Mouse (Mus musculus): ENCODE results near the gene Hk3.

The Hk3 gene

GRCm38 (mm10) chr13:55006415-55006742 is 14.8 kb downstream of the Hk3 start:
- in situ Hi-C loops (cut with MboI; ENCODE audit: low pct_unique_long_range_greater_than_20kb in 1 of 2, low sequenced_read_pairs in 2 of 2, unreplicated experiment in 1 of 2), result no loop called here

DNA sequence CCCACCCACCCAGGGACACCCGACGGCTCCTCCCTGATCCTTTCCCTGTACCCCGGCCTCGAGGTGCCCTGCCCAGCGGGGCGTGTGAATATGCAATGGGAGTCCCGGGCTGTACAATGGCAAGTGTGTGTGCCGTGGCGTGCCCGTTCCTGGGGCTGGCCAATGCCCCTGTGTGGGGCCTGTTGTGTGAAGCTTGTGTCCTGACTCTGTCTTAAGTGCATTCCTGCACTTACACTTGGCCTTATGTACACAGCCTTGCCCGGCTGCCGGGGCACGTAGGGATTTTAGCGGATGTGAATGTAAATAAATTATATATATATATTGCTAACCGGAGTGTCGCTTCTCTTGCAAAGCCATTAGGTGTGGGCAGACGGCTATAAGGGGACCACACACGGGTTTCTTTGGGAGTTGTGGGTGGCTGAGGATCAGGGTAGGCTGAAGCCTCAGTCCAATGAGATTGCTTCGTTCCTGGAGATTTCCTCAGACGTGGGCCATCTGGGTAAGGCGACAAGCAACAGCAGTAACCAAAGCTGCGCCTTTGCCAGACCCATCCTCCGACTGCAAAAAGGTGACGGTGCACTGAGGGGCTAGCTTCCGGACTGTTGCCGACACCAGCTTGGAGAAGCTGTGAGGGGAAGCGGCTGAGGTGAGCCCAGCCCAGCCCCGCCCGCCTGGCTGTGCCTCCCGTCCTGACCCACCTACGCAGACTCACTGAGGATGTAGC is 15.3 kb downstream of the Hk3 start:
- in situ Hi-C loops (cut with MboI; ENCODE audit: low pct_unique_long_range_greater_than_20kb in 1 of 2, low sequenced_read_pairs in 2 of 2, unreplicated experiment in 1 of 2), result no loop called here

- in situ Hi-C loops (cut with MboI; ENCODE audit: low pct_unique_long_range_greater_than_20kb in 1 of 2, low sequenced_read_pairs in 2 of 2, unreplicated experiment in 1 of 2), result no loop called here
Measured at GRCm38 (mm10) chr13:55004646-55005045, 16.5 kb downstream of the Hk3 start.

DNA sequence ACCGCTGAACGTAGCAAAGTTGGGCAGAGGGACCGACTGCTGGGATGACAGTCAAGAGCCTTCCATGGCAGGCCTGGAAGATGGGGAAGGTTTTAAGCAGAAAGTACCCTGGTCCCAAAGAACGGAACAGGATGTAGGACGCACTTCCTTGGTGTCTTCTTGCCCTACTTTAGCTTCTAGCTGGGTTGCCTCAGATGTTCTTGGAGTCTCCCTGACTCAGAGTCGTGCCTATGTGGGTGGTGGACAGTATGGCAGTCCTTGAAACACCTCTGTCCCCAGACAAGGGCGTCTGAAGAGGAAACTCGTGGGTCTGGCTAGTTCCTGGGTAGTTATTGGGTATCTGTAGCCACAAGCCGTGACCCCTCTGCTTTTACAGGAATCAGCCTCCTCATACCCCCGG is 19.1 kb downstream of the Hk3 start:
- in situ Hi-C loops (cut with MboI; ENCODE audit: low pct_unique_long_range_greater_than_20kb in 1 of 2, low sequenced_read_pairs in 2 of 2, unreplicated experiment in 1 of 2), result no loop called here

GRCm38 (mm10) chr13:55000433-55000832 is 20.8 kb downstream of the Hk3 start:
- in situ Hi-C loops (cut with MboI; ENCODE audit: low pct_unique_long_range_greater_than_20kb in 1 of 2, low sequenced_read_pairs in 2 of 2, unreplicated experiment in 1 of 2), result no loop called here

DNA sequence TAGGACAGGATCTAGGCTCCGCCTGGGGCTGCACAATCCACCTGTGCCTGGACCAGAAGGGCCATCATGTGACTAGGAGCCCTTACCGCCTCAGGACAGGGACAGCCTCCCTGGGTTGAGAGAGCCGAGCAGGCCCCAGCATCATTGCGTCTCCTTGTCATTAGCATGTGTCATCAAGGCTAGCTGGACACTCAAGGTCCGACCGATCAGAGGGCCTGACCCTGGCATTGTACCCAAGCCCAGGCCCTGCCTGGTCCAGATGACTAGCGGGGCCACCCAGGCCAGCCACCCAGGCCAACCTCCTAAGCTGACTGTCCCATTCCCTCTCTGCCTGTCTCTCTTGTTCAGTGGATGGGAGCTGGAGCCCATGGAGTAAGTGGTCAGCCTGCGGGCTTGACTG is 23.6 kb downstream of the Hk3 start:
- in situ Hi-C loops (cut with MboI; ENCODE audit: low pct_unique_long_range_greater_than_20kb in 1 of 2, low sequenced_read_pairs in 2 of 2, unreplicated experiment in 1 of 2), result no loop called here

DNA sequence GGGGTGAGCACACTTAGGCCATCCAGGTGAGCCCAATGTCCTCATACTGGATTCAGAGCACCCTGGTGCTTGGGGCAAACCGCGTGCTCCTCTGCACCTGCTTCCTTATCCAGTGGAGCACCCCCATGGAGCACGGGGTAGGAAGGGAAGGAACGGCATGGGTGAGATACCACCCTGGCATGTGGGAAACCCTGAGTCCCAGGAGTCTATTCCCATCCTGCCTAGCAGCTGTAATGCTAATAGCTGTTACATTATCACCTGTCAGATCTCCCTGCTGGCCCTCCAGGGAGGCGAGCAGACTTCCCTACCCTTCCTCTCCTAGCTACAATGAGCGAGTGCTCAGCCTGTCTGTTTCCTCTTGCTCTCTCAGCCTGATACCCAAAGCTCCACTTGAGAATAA is 26.0 kb downstream of the Hk3 start:
- in situ Hi-C loops (cut with MboI; ENCODE audit: low pct_unique_long_range_greater_than_20kb in 1 of 2, low sequenced_read_pairs in 2 of 2, unreplicated experiment in 1 of 2), result no loop called here

DNA sequence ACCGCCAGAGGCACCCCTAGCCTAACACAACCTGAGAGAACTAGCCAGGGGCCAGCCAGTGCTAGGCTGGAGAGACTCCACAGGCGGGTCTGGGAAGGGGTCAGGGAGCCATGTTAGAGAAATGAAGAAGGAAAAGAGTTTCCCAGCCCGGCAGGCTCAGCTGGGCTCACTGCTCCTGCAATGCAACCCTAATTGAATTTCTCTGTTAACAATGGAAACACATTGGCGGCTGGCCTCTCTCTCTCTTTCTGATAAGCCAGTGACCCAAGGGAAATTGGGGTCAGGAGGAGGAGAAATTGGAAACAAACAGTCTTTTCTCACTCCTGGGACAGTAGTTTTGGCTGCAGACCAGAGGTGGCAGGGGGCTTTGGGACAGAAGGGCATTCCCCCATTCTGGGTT is 26.6 kb downstream of the Hk3 start:
- in situ Hi-C loops (cut with MboI; ENCODE audit: low pct_unique_long_range_greater_than_20kb in 1 of 2, low sequenced_read_pairs in 2 of 2, unreplicated experiment in 1 of 2), result no loop called here

- in situ Hi-C loops (cut with MboI; ENCODE audit: low pct_unique_long_range_greater_than_20kb in 1 of 2, low sequenced_read_pairs in 2 of 2, unreplicated experiment in 1 of 2), result no loop called here
Measured at GRCm38 (mm10) chr13:54992215-54992614, 29.0 kb downstream of the Hk3 start.

DNA sequence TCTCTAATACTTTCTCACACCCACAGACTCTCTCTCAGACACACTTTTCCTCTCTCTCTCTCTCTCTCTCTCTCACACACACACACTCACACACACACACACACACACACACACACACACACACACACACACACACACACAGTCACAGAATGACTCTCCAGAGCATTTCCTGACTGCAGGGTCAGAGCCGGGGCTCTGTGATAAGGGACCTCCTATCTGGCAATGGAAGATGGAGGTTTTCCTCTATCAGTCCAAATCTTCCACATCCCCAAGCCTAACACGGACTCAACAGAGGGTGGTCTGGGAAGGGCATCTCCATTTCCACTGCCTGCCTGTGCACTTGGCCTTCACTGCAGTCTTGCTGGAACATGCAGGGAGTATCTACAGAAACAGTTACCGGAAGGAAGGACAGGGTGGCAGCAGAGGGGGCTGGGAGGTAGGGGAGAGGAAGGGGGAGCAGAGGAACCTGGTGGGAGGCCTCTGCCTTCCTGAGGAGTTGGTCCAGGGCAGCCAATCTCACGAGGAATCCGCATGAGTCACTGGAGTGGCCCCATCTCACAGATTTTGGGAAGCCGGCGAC is 32.9 kb downstream of the Hk3 start:
- in situ Hi-C loops (cut with MboI; ENCODE audit: low pct_unique_long_range_greater_than_20kb in 1 of 2, low sequenced_read_pairs in 2 of 2, unreplicated experiment in 1 of 2), result no loop called here

- in situ Hi-C loops (cut with MboI; ENCODE audit: low pct_unique_long_range_greater_than_20kb in 1 of 2, low sequenced_read_pairs in 2 of 2, unreplicated experiment in 1 of 2), result no loop called here
Measured at GRCm38 (mm10) chr13:54987405-54987804, 33.8 kb downstream of the Hk3 start.

DNA sequence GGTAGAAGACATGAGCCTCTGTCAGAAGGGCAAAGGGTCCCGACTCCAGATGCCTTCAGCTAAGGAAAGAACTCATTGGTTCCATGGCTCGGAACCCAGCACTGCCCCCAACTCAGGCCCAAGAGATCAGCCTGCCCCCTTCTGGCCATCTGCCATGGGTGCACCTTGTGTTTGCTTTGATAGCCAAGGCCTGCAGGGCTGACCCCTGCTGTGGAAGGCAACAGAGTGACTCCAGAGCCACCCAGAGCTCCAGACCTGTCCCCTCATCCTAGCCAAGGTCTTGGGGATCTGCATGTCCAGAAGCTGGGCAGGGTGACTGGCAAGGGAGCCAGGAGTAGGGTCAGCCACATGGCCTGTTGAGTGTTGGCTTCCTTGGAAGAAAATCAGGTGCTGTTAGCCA is 37.6 kb downstream of the Hk3 start:
- in situ Hi-C loops (cut with MboI; ENCODE audit: low pct_unique_long_range_greater_than_20kb in 1 of 2, low sequenced_read_pairs in 2 of 2, unreplicated experiment in 1 of 2), result no loop called here

- in situ Hi-C loops (cut with MboI; ENCODE audit: low pct_unique_long_range_greater_than_20kb in 1 of 2, low sequenced_read_pairs in 2 of 2, unreplicated experiment in 1 of 2), result no loop called here
Measured at GRCm38 (mm10) chr13:54983001-54983400, 38.2 kb downstream of the Hk3 start.

- in situ Hi-C loops (cut with MboI; ENCODE audit: low pct_unique_long_range_greater_than_20kb in 1 of 2, low sequenced_read_pairs in 2 of 2, unreplicated experiment in 1 of 2), result no loop called here
Measured at GRCm38 (mm10) chr13:54980957-54981356, 40.2 kb downstream of the Hk3 start.

- in situ Hi-C loops (cut with MboI; ENCODE audit: low pct_unique_long_range_greater_than_20kb in 1 of 2, low sequenced_read_pairs in 2 of 2, unreplicated experiment in 1 of 2), result no loop called here
Measured at GRCm38 (mm10) chr13:54978804-54979203, 42.4 kb downstream of the Hk3 start.

- in situ Hi-C loops (cut with MboI; ENCODE audit: low pct_unique_long_range_greater_than_20kb in 1 of 2, low sequenced_read_pairs in 2 of 2, unreplicated experiment in 1 of 2), result no loop called here
Measured at GRCm38 (mm10) chr13:54975546-54975945, 45.6 kb downstream of the Hk3 start.

DNA sequence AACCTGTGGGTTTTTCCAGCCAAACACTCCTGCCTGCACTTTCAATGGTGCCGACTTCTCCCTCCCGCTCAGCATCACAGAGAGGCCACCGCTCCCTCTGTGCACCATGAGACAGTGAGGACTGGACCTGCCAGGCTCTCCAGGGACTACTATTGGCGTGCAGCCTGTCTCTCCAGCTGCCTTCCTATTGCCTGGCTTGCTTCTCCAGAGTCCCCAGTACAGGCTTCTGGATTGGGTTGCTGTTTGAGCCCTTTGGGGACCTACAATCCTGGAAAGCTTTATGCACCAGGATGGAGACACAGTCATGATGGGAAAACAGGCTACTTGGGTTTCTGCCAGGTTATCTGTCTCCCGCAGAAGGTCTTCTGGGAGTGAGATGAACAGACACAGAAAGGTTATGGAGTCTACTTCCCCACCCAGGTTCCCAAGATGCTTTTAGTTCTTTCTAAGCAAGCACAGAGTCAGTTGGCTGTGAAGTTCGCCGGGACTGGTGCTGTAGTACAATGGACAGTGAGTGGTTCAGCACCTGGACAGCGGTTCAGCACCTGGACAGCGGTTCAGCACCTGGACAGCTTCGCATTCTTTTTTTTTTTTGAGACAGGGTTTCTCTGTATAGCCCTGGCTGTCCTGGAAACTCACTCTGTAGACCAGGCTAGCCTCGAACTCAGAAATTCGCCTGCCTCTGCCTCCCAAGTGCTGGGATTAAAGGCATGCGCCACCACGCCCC is 50.5 kb downstream of the Hk3 start:
- in situ Hi-C loops (cut with MboI; ENCODE audit: low pct_unique_long_range_greater_than_20kb in 1 of 2, low sequenced_read_pairs in 2 of 2, unreplicated experiment in 1 of 2), result loop anchor here in 1 of 2 experiments (25.0 kb wide), 1 partner anchor 867 kb away; the partner anchor contains the start of gene Pitx1

GRCm38 (mm10) chr13:54969513-54969912 is 51.7 kb downstream of the Hk3 start:
- in situ Hi-C loops (cut with MboI; ENCODE audit: low pct_unique_long_range_greater_than_20kb in 1 of 2, low sequenced_read_pairs in 2 of 2, unreplicated experiment in 1 of 2), result loop anchor here in 1 of 2 experiments (25.0 kb wide), 1 partner anchor 868 kb away; the partner anchor contains the start of gene Pitx1

- in situ Hi-C loops (cut with MboI; ENCODE audit: low pct_unique_long_range_greater_than_20kb in 1 of 2, low sequenced_read_pairs in 2 of 2, unreplicated experiment in 1 of 2), result loop anchor here in 1 of 2 experiments (25.0 kb wide), 1 partner anchor 869 kb away; the partner anchor contains the start of gene Pitx1
Measured at GRCm38 (mm10) chr13:54968636-54969035, 52.5 kb downstream of the Hk3 start.

Measured in mouse embryonic stem cell (cell line).